Mouse (Mus musculus): ENCODE measurements around the gene Dnajc6. TPM values are rescaled to one million over a fixed set of nuclear protein-coding genes. Genes with fewer than 3 reads are reported as not detected.

Dnajc6 gene
- total and polyA plus RNA-seq, 3 experiments: 0.29 to 0.41 (median 0.35) TPM

- no peaks in the 10 kb centered on the region for H3K27me3 ChIP-seq (ENCODE audit: control insufficient read depth, insufficient read depth, low read length)
- H3K4me3 ChIP-seq: no peak overlapping the region
- no peak for DNase-seq
- H3K36me3 ChIP-seq (ENCODE audit: control insufficient read depth, insufficient read depth, low read length): no peaks in the 10 kb centered on the region
- TF ChIP-seq EP300 (IDR thresholded peaks at IDR 0.05; ENCODE audit: insufficient read depth, low read depth, low read length) (no peak), POLR2A (IDR thresholded peaks at IDR 0.05; ENCODE audit: insufficient read depth, low read depth, low read length) (no peak), CTCF (IDR thresholded peaks at IDR 0.05) (no peak)
- 65% methylated on average over 5 of the region's 5 CpGs for WGBS
- no peak overlapping the region for H3K9ac ChIP-seq (ENCODE audit: low read depth, low read length)
- no peak overlapping the region for H3K27ac ChIP-seq
- intact Hi-C loops (cut with DNase I): no loop called here
- H3K4me1 ChIP-seq (ENCODE audit: control insufficient read depth, insufficient read depth, low read length): no peaks in the 10 kb centered on the region
- no peaks in the 10 kb centered on the region for H3K79me2 ChIP-seq (replicated peaks; ENCODE audit: control insufficient read depth, insufficient read depth, low read length)
Measured at GRCm38 (mm10) chr4:101469242-101469641, 27.2 kb upstream of the Dnajc6 start.

- Histone ChIP-seq H3K4me1 (ENCODE audit: control insufficient read depth, insufficient read depth, low read length) (no peaks in the 10 kb centered on the region), H3K4me3 (no peak overlapping the region), H3K79me2 (replicated peaks; ENCODE audit: control insufficient read depth, insufficient read depth, low read length) (no peaks in the 10 kb centered on the region), H3K27me3 (ENCODE audit: control insufficient read depth, insufficient read depth, low read length) (no peaks in the 10 kb centered on the region), H3K27ac (no peak overlapping the region), H3K36me3 (ENCODE audit: control insufficient read depth, insufficient read depth, low read length) (no peaks in the 10 kb centered on the region), H3K9ac (ENCODE audit: low read depth, low read length) (no peak overlapping the region)
- WGBS: 42% methylated on average over 5 of the region's 5 CpGs
- TF ChIP-seq EP300 (IDR thresholded peaks at IDR 0.05; ENCODE audit: insufficient read depth, low read depth, low read length) (no peak), CTCF (IDR thresholded peaks at IDR 0.05) (peak; percentile 66), POLR2A (IDR thresholded peaks at IDR 0.05; ENCODE audit: insufficient read depth, low read depth, low read length) (no peak)
- no peak for DNase-seq
- intact Hi-C loops (cut with DNase I): loop anchor here (1.0 to 5.0 kb wide), 2 partner anchors 187 to 528 kb away; no protein-coding TSS in a partner anchor
Measured at GRCm38 (mm10) chr4:101470543-101470942, 25.9 kb upstream of the Dnajc6 start.

GRCm38 (mm10) chr4:101472767-101473166 is 23.7 kb upstream of the Dnajc6 start:
- no peak for DNase-seq
- WGBS: 38% methylated on average over 3 of the region's 3 CpGs
- H3K4me1 ChIP-seq (ENCODE audit: control insufficient read depth, insufficient read depth, low read length): no peaks in the 10 kb centered on the region
- no peak overlapping the region for H3K27ac ChIP-seq
- H3K4me3 ChIP-seq: no peak overlapping the region
- no peaks in the 10 kb centered on the region for H3K79me2 ChIP-seq (replicated peaks; ENCODE audit: control insufficient read depth, insufficient read depth, low read length)
- no peak for TF ChIP-seq CTCF (IDR thresholded peaks at IDR 0.05)
- TF ChIP-seq EP300 (IDR thresholded peaks at IDR 0.05; ENCODE audit: insufficient read depth, low read depth, low read length): no peak
- TF ChIP-seq POLR2A (IDR thresholded peaks at IDR 0.05; ENCODE audit: insufficient read depth, low read depth, low read length): no peak
- H3K36me3 ChIP-seq (ENCODE audit: control insufficient read depth, insufficient read depth, low read length): no peaks in the 10 kb centered on the region
- no peaks in the 10 kb centered on the region for H3K27me3 ChIP-seq (ENCODE audit: control insufficient read depth, insufficient read depth, low read length)
- intact Hi-C loops (cut with DNase I): loop anchor here (5.0 kb wide), 1 partner anchor 185 kb away; no protein-coding TSS in a partner anchor
- H3K9ac ChIP-seq (ENCODE audit: low read depth, low read length): no peak overlapping the region

- Histone ChIP-seq H3K27me3 (ENCODE audit: control insufficient read depth, insufficient read depth, low read length) (no peaks in the 10 kb centered on the region), H3K9ac (ENCODE audit: low read depth, low read length) (no peak overlapping the region), H3K36me3 (ENCODE audit: control insufficient read depth, insufficient read depth, low read length) (no peaks in the 10 kb centered on the region), H3K27ac (no peak overlapping the region), H3K4me3 (no peak overlapping the region), H3K79me2 (replicated peaks; ENCODE audit: control insufficient read depth, insufficient read depth, low read length) (no peaks in the 10 kb centered on the region), H3K4me1 (ENCODE audit: control insufficient read depth, insufficient read depth, low read length) (no peaks in the 10 kb centered on the region; the same call in 1 of the 2 replicates)
- intact Hi-C loops (cut with DNase I): no loop called here
- TF ChIP-seq POLR2A (IDR thresholded peaks at IDR 0.05; ENCODE audit: insufficient read depth, low read depth, low read length): no peak
- no peak for TF ChIP-seq EP300 (IDR thresholded peaks at IDR 0.05; ENCODE audit: insufficient read depth, low read depth, low read length)
- no peak for TF ChIP-seq CTCF (IDR thresholded peaks at IDR 0.05)
- WGBS: 63% methylated on average over 8 of the region's 8 CpGs
- no peak for DNase-seq
Measured at GRCm38 (mm10) chr4:101490320-101490917, 6.0 kb upstream of the Dnajc6 start.

- Histone ChIP-seq H3K4me1 (ENCODE audit: control insufficient read depth, insufficient read depth, low read length) (no peaks in the 10 kb centered on the region; the same call in 1 of the 2 replicates), H3K27ac (no peak overlapping the region), H3K4me3 (no peak overlapping the region), H3K36me3 (ENCODE audit: control insufficient read depth, insufficient read depth, low read length) (no peaks in the 10 kb centered on the region), H3K9ac (ENCODE audit: low read depth, low read length) (no peak overlapping the region), H3K79me2 (replicated peaks; ENCODE audit: control insufficient read depth, insufficient read depth, low read length) (no peaks in the 10 kb centered on the region), H3K27me3 (ENCODE audit: control insufficient read depth, insufficient read depth, low read length) (peaks cover 4% of the 10 kb centered on the region)
- no peak for DNase-seq
- TF ChIP-seq POLR2A (IDR thresholded peaks at IDR 0.05; ENCODE audit: insufficient read depth, low read depth, low read length): no peak
- TF ChIP-seq EP300 (IDR thresholded peaks at IDR 0.05; ENCODE audit: insufficient read depth, low read depth, low read length): no peak
- no peak for TF ChIP-seq CTCF (IDR thresholded peaks at IDR 0.05)
- intact Hi-C loops (cut with DNase I): no loop called here
- 73% methylated on average over 6 of the region's 6 CpGs for WGBS
Measured at GRCm38 (mm10) chr4:101491704-101492103, 4.7 kb upstream of the Dnajc6 start.

- intact Hi-C loops (cut with DNase I): no loop called here
- H3K9ac ChIP-seq (ENCODE audit: low read depth, low read length): no peak overlapping the region
- no peaks in the 10 kb centered on the region for H3K79me2 ChIP-seq (replicated peaks; ENCODE audit: control insufficient read depth, insufficient read depth, low read length)
- H3K27me3 ChIP-seq (ENCODE audit: control insufficient read depth, insufficient read depth, low read length): peaks cover 5% of the 10 kb centered on the region
- no peak overlapping the region for H3K4me3 ChIP-seq
- no peak for DNase-seq
- TF ChIP-seq POLR2A (IDR thresholded peaks at IDR 0.05; ENCODE audit: insufficient read depth, low read depth, low read length): no peak
- no peaks in the 10 kb centered on the region for H3K36me3 ChIP-seq (ENCODE audit: control insufficient read depth, insufficient read depth, low read length)
- H3K27ac ChIP-seq: no peak overlapping the region
- H3K4me1 ChIP-seq (ENCODE audit: control insufficient read depth, insufficient read depth, low read length): no peaks in the 10 kb centered on the region; the same call in 1 of the 2 replicates
Measured at GRCm38 (mm10) chr4:101493611-101494197, 2.7 kb upstream of the Dnajc6 start.
